Mouse (Mus musculus) kidney, adult 8-10 months (tissue): ENCODE measurements at regions not wholly inside any gene's neighbourhood (a gene's known extent, or its start where the extent isn't known, plus 50 kb on each side); places are given as distances from the start of the nearest gene placed in this dataset.
"Not testable (repeated sequence)": the region's sequence is repeated elsewhere in the genome, so short reads cannot be mapped to it uniquely, and the experiment has no call there.

ENCODE experiments used
- DNase-seq, 2 experiments: peaks; one replicate each; pipeline ENCODE4 v3.0.0; 2022

- not testable (repeated sequence) for DNase-seq
Measured at GRCm38 (mm10) chr12:113701841-113702240, 158.1 kb downstream of the Adam6a start.

- peak; percentile 5 to 55 for DNase-seq
Measured at GRCm38 (mm10) chr12:113716406-113716805, 172.7 kb downstream of the Adam6a start.

GRCm38 (mm10) chr12:113735847-113736246, 192.1 kb downstream of the Adam6a start:
- DNase-seq, result peak in 1 of 2 experiments; percentile 16

- no peak for DNase-seq
Measured at GRCm38 (mm10) chr12:113746277-113746676, 202.6 kb downstream of the Adam6a start.

GRCm38 (mm10) chr12:113747987-113748386, 204.3 kb downstream of the Adam6a start:
- DNase-seq, result no peak

GRCm38 (mm10) chr12:113769587-113769986, 225.9 kb downstream of the Adam6a start:
- DNase-seq, result no peak

- DNase-seq, result peak in 1 of 2 experiments; percentile 27
Measured at GRCm38 (mm10) chr12:113795876-113796275, 252.2 kb downstream of the Adam6a start.

GRCm38 (mm10) chr12:113826377-113826776, 282.7 kb downstream of the Adam6a start:
- DNase-seq, result peak in 1 of 2 experiments; percentile 23

GRCm38 (mm10) chr12:113858893-113859292, 315.2 kb downstream of the Adam6a start:
- DNase-seq, result peak; percentile 35 to 69

GRCm38 (mm10) chr12:113878826-113879225, 335.1 kb downstream of the Adam6a start:
- DNase-seq, result peak in 1 of 2 experiments; percentile 30

- DNase-seq, result no peak
Measured at GRCm38 (mm10) chr12:113896152-113896551, 352.4 kb downstream of the Adam6a start.

- DNase-seq, result no peak
Measured at GRCm38 (mm10) chr12:113906459-113906858, 362.8 kb downstream of the Adam6a start.

GRCm38 (mm10) chr12:113907751-113908150, 364.0 kb downstream of the Adam6a start:
- DNase-seq, result peak; percentile 23 to 36

- DNase-seq, result peak in 1 of 2 experiments; percentile 59
Measured at GRCm38 (mm10) chr12:113911770-113912169, 368.1 kb downstream of the Adam6a start.

GRCm38 (mm10) chr12:113940721-113941120, 397.0 kb downstream of the Adam6a start:
- peak; percentile 40 to 91 for DNase-seq

- DNase-seq, result peak; percentile 37 to 49
Measured at GRCm38 (mm10) chr12:113943661-113944327, 400.1 kb downstream of the Adam6a start.

- peak; percentile 78 to 88 for DNase-seq
Measured at GRCm38 (mm10) chr12:113945786-113946185, 402.1 kb downstream of the Adam6a start.

GRCm38 (mm10) chr12:113948017-113948416, 404.3 kb downstream of the Adam6a start:
- DNase-seq, result peak in 1 of 2 experiments; percentile 53

- no peak for DNase-seq
Measured at GRCm38 (mm10) chr12:113974271-113974670, 430.6 kb downstream of the Adam6a start.

GRCm38 (mm10) chr12:113981613-113982012, 437.9 kb downstream of the Adam6a start:
- peak; percentile 87 to 99 for DNase-seq

- DNase-seq, result peak; percentile 74 to 96
Measured at GRCm38 (mm10) chr12:113987233-113987990, 443.7 kb downstream of the Adam6a start.

- no peak for DNase-seq
Measured at GRCm38 (mm10) chr12:113992425-113992824, 448.7 kb downstream of the Adam6a start.

GRCm38 (mm10) chr12:113994284-113994683, 450.6 kb downstream of the Adam6a start:
- DNase-seq, result not testable (repeated sequence)

GRCm38 (mm10) chr12:114008491-114008890, 464.8 kb downstream of the Adam6a start:
- DNase-seq, result peak in 1 of 2 experiments; percentile 23
